Mouse (Mus musculus): ENCODE data around the gene Morn2. TPM values are rescaled to one million over a fixed set of nuclear protein-coding genes. Genes with fewer than 3 reads are reported as not detected.
A peak's percentile ranks its signal among the peaks of the same experiment; 100 is the strongest.

Morn2 gene
- polyA plus RNA-seq, 1 experiment, result 0.19 TPM

- TF ChIP-seq GATA1 (IDR thresholded peaks at IDR 0.05; ENCODE audit: low read length) (no peak), TAL1 (IDR thresholded peaks at IDR 0.05; ENCODE audit: low read length) (no peak)
- H3K9me3 ChIP-seq (ENCODE audit: control insufficient read depth, low read length), result no peaks in the 10 kb centered on the region
- H3K4me1 ChIP-seq (ENCODE audit: control insufficient read depth), result no peaks in the 10 kb centered on the region
- no peak overlapping the region for H3K4me3 ChIP-seq (replicated peaks)
- H3K27me3 ChIP-seq (ENCODE audit: control insufficient read depth), result no peaks in the 10 kb centered on the region
- peaks cover 24% of the 10 kb centered on the region for H3K36me3 ChIP-seq (ENCODE audit: control insufficient read depth)
Observed at GRCm38 (mm10) chr17:80278255-80278654, 11.7 kb upstream of the Morn2 start.

DNA sequence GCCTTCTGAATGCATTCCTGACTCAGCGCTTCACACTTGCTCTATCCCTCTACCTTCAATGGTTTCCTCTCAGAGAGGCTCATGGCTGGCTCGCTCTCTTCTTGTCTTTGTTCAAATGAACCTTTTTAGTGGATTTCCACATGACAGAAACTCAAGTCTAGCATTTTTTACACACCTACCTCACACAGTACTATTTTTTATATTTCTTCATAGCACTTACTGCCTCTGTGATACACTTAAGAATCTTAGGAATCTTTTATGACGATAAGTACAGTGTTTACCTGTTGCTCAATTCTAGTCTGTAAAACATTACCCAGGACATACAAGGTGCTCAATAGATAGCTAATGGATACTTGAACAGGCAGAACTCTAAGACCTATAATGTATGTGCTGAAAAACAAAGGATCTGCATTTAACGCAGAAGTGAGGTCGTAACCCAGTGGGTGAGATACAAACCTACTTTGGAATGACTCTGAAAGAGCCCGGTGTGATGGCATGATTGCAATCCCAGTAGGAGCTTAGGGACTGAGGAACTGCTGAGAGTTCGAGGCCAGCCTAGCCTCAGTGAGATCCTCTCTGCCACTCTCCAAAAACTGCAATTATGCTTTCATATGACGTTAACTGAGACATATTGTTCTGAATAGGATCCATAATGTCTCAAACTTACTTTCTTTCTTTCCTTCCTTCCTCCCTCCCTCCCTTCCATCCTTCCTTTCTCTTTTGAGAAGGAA is 10.5 kb upstream of the Morn2 start:
- no peaks in the 10 kb centered on the region; the same call in 1 of the 2 replicates for H3K4me1 ChIP-seq (ENCODE audit: control insufficient read depth)
- no peaks in the 10 kb centered on the region for H3K9me3 ChIP-seq (ENCODE audit: control insufficient read depth, low read length)
- no peak overlapping the region for H3K4me3 ChIP-seq (replicated peaks)
- H3K36me3 ChIP-seq (ENCODE audit: control insufficient read depth), result peaks cover 20% of the 10 kb centered on the region
- TF ChIP-seq TAL1 (IDR thresholded peaks at IDR 0.05; ENCODE audit: low read length) (no peak), GATA1 (IDR thresholded peaks at IDR 0.05; ENCODE audit: low read length) (no peak)
- no peaks in the 10 kb centered on the region for H3K27me3 ChIP-seq (ENCODE audit: control insufficient read depth)

DNA sequence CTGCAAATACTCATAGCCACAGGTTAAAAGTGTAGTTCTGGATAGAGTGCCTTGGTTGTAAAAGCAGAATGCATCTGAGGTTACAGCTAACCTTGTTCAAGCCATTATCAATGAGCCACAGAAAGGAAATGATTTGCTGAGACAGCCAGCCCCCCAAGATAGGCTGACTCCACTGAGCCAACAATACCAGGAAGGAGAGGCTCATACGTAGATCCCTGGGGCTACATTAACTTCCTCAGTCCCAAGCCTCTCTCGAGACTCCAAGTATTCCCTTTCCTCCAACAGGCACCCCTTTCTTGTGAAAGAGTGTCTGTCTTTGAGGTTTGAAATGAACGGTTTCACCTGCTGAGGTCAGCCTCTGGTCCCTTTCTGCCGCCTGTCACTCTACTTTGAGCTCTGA is 5.6 kb upstream of the Morn2 start:
- Histone ChIP-seq H3K27me3 (ENCODE audit: control insufficient read depth) (no peaks in the 10 kb centered on the region), H3K4me1 (ENCODE audit: control insufficient read depth) (peaks cover 13% of the 10 kb centered on the region), H3K4me3 (replicated peaks) (no peak overlapping the region), H3K36me3 (ENCODE audit: control insufficient read depth) (peaks cover 5% of the 10 kb centered on the region), H3K9me3 (ENCODE audit: control insufficient read depth, low read length) (no peaks in the 10 kb centered on the region)
- TF ChIP-seq TAL1 (IDR thresholded peaks at IDR 0.05; ENCODE audit: low read length), result no peak
- TF ChIP-seq GATA1 (IDR thresholded peaks at IDR 0.05; ENCODE audit: low read length), result no peak

GRCm38 (mm10) chr17:80288012-80288411 is 2.0 kb upstream of the Morn2 start:
- Histone ChIP-seq H3K4me1 (ENCODE audit: control insufficient read depth) (peaks cover 20% of the 10 kb centered on the region), H3K27me3 (ENCODE audit: control insufficient read depth) (no peaks in the 10 kb centered on the region), H3K36me3 (ENCODE audit: control insufficient read depth) (no peaks in the 10 kb centered on the region), H3K4me3 (replicated peaks) (no peak overlapping the region), H3K9me3 (ENCODE audit: control insufficient read depth, low read length) (no peaks in the 10 kb centered on the region)
- no peak for TF ChIP-seq TAL1 (IDR thresholded peaks at IDR 0.05; ENCODE audit: low read length)
- TF ChIP-seq GATA1 (IDR thresholded peaks at IDR 0.05; ENCODE audit: low read length), result no peak

GRCm38 (mm10) chr17:80289280-80290073 is 526 bp upstream of the Morn2 start:
- H3K4me1 ChIP-seq (ENCODE audit: control insufficient read depth), result peaks cover 20% of the 10 kb centered on the region
- no peaks in the 10 kb centered on the region for H3K27me3 ChIP-seq (ENCODE audit: control insufficient read depth)
- peak overlapping the region; percentile 90 for H3K4me3 ChIP-seq (replicated peaks)
- no peaks in the 10 kb centered on the region for H3K36me3 ChIP-seq (ENCODE audit: control insufficient read depth)
- no peaks in the 10 kb centered on the region for H3K9me3 ChIP-seq (ENCODE audit: control insufficient read depth, low read length)
- no peak for TF ChIP-seq TAL1 (IDR thresholded peaks at IDR 0.05; ENCODE audit: low read length)
- TF ChIP-seq GATA1 (IDR thresholded peaks at IDR 0.05; ENCODE audit: low read length), result no peak

GRCm38 (mm10) chr17:80291148-80291547 is 1.1 kb downstream of the Morn2 start:
- TF ChIP-seq GATA1 (IDR thresholded peaks at IDR 0.05; ENCODE audit: low read length) (no peak), TAL1 (IDR thresholded peaks at IDR 0.05; ENCODE audit: low read length) (no peak)
- peaks cover 20% of the 10 kb centered on the region for H3K4me1 ChIP-seq (ENCODE audit: control insufficient read depth)
- no peak overlapping the region for H3K4me3 ChIP-seq (replicated peaks)
- no peaks in the 10 kb centered on the region for H3K27me3 ChIP-seq (ENCODE audit: control insufficient read depth)
- no peaks in the 10 kb centered on the region for H3K36me3 ChIP-seq (ENCODE audit: control insufficient read depth)
- H3K9me3 ChIP-seq (ENCODE audit: control insufficient read depth, low read length), result no peaks in the 10 kb centered on the region

DNA sequence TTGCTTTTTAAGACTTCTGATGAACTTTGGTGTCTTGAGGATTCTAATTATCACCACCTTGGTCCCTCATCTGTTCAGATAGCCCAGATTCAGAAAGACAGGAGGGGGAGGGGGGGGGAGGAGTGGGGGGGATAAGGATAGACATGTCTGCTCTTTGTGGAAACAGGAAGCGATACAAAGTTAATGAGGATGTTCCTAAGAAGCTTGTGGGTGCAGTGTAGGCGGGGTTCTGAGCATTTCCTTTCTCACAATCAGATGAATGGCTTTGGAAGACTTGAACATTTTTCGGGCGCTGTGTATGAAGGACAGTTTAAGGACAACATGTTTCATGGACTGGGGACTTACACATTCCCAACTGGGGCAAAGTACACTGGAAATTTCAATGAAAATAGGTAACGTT is 5.3 kb downstream of the Morn2 start:
- Histone ChIP-seq H3K4me1 (ENCODE audit: control insufficient read depth) (peaks cover 2% of the 10 kb centered on the region), H3K9me3 (ENCODE audit: control insufficient read depth, low read length) (no peaks in the 10 kb centered on the region), H3K4me3 (replicated peaks) (no peak overlapping the region), H3K27me3 (ENCODE audit: control insufficient read depth) (no peaks in the 10 kb centered on the region), H3K36me3 (ENCODE audit: control insufficient read depth) (no peaks in the 10 kb centered on the region)
- TF ChIP-seq GATA1 (IDR thresholded peaks at IDR 0.05; ENCODE audit: low read length) (no peak), TAL1 (IDR thresholded peaks at IDR 0.05; ENCODE audit: low read length) (no peak)

GRCm38 (mm10) chr17:80298844-80299243 is 8.8 kb downstream of the Morn2 start:
- H3K27me3 ChIP-seq (ENCODE audit: control insufficient read depth), result no peaks in the 10 kb centered on the region
- no peaks in the 10 kb centered on the region for H3K36me3 ChIP-seq (ENCODE audit: control insufficient read depth)
- no peaks in the 10 kb centered on the region for H3K4me1 ChIP-seq (ENCODE audit: control insufficient read depth)
- no peaks in the 10 kb centered on the region for H3K9me3 ChIP-seq (ENCODE audit: control insufficient read depth, low read length)
- TF ChIP-seq TAL1 (IDR thresholded peaks at IDR 0.05; ENCODE audit: low read length) (no peak), GATA1 (IDR thresholded peaks at IDR 0.05; ENCODE audit: low read length) (no peak)
- H3K4me3 ChIP-seq (replicated peaks), result no peak overlapping the region

DNA sequence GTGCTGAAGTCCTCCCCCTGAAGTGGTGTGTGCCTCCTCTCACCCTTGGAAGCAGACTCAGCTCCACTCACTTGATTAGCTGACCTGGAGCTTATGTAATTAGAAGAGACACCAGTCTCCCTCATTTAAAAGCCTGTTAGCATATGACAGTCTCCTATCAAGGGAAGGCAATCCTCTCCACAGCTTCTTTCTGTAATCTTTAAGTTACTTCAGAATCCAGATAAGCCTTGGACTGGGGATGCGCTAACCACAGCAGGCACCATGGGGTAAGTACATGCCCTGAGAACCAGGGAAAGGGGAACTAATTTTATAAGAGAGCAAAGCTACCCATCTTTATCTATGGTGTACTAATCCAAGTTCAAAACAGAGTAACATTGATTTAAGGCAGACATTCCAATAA is 17.2 kb downstream of the Morn2 start, which contains the start of gene Arhgef33:
Arhgef33 (plus strand) TSS at position 157 of the 400 bp plus-strand sequence.
- Histone ChIP-seq H3K27me3 (ENCODE audit: control insufficient read depth) (no peaks in the 10 kb centered on the region), H3K4me3 (replicated peaks) (no peak within 1 kb of the TSS), H3K36me3 (ENCODE audit: control insufficient read depth) (no peaks in the 10 kb centered on the region), H3K4me1 (ENCODE audit: control insufficient read depth) (no peaks in the 10 kb centered on the region), H3K9me3 (ENCODE audit: control insufficient read depth, low read length) (no peaks in the 10 kb centered on the region)
- TF ChIP-seq GATA1 (IDR thresholded peaks at IDR 0.05; ENCODE audit: low read length) (no peak), TAL1 (IDR thresholded peaks at IDR 0.05; ENCODE audit: low read length) (no peak)
